Mouse (Mus musculus): ENCODE results near the gene Cytl1. TPM values are rescaled to one million over a fixed set of nuclear protein-coding genes. Genes with fewer than 3 reads are reported as not detected.

The Cytl1 gene
- 0.67 and 0.75 TPM in 2 replicates for polyA plus RNA-seq (2014; fragmentation: Nextera tagmentation; extraction: Ambion mirVana)

DNA sequence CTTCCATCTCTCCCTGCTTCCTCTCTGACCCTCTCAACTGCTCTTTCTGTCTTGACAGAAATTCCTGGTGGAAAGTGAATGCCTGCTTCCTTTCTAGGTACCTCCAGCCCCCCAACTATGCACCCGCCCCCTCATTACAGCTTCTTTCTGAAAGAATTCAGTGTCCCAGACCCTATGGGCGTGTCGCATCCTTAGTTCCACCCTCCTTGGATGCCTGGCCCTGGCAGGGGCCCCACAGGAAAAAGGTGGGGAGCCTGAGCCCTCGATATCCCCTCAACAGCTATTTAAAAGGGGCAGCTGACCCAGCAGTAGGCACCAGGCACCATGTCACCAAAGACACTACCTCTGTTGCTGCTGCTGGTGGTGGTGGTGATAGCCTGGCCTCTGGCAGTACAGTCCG is at the start of gene Cytl1:
Cytl1 (plus strand) TSS at position 296 of the 400 bp plus-strand sequence.
- H3K9ac ChIP-seq (ENCODE audit: low read length): no peak within 1 kb of the TSS
- no peak within 1 kb of the TSS for H3K4me2 ChIP-seq (ENCODE audit: low read depth, low read length, severe bottlenecking)
- no peaks in the 10 kb centered on the region for H3K36me3 ChIP-seq (ENCODE audit: control insufficient read depth, insufficient read depth, low read length)
- H3K27me3 ChIP-seq (ENCODE audit: control insufficient read depth, insufficient read depth, low read length): no peaks in the 10 kb centered on the region
- 0 out of 2 replicates have a peak, but pooled peaks have one; percentile 36 for ATAC-seq (replicated peaks; ENCODE audit: low FRiP score)
- no peak for DNase-seq (ENCODE audit: low spot score)
- no peak within 1 kb of the TSS for H3K27ac ChIP-seq (ENCODE audit: low read depth, low read length)
- no peaks in the 10 kb centered on the region for H3K9me3 ChIP-seq (ENCODE audit: control insufficient read depth, low read length)
- 31% methylated on average over 5 of the region's 5 CpGs for WGBS
- no peak within 1 kb of the TSS for H3K4me3 ChIP-seq (ENCODE audit: low read depth, low read length)
- no peaks in the 10 kb centered on the region for H3K4me1 ChIP-seq (replicated peaks; ENCODE audit: control insufficient read depth, insufficient read depth, low read length)

DNA sequence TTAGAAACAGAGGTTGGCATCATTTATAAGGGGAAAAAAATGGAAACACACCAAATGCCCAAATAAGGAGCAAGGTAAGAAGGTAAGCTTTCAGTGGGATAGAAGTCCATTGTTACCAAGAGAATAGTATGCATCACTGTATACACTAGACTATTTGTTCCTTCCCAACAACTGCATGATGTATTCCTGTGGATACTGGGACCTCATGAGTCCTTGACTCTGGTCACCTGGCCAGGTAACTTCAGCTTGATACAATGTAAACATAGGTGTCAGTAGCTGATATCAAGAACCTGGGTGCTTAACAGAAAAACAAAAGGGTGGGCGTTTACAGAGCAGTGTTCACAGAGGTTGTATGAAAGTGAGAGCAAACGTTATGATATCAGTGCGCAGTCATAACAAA is 42.6 kb upstream of the Cytl1 start:
- Histone ChIP-seq H3K36me3 (ENCODE audit: control insufficient read depth, insufficient read depth, low read length) (no peaks in the 10 kb centered on the region), H3K4me2 (ENCODE audit: low read depth, low read length, severe bottlenecking) (no peak overlapping the region)
- no peak for DNase-seq (ENCODE audit: low spot score)

DNA sequence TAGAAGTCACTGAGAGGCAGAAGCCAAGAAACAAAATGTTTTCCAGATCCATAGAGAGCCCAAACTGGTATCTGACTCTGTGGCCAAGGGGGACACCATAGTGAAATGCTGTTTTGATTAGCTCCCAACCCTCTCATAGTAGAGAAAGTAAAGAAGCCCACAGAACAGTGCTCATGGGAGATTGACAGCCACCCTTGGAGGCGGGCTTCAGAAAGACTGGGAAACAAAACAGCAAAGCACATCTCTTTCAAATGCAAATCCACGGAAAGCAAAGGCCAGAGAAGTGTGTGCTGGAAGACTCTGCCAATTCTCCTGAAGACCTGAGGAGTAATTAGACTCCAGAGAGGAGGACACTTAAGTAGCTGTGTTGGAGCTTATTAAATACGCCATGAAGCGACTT is 39.5 kb upstream of the Cytl1 start:
- 0 out of 2 replicates have a peak, but pooled peaks have one; percentile 49 for ATAC-seq (replicated peaks; ENCODE audit: low FRiP score)
- 0 out of 2 replicates have a peak overlapping the region, but pooled peaks have one; percentile 18 for H3K4me2 ChIP-seq (ENCODE audit: low read depth, low read length, severe bottlenecking)
- H3K4me3 ChIP-seq (ENCODE audit: low read depth, low read length): no peak overlapping the region
- peaks cover 4% of the 10 kb centered on the region; the same call in 1 of the 2 replicates for H3K4me1 ChIP-seq (replicated peaks; ENCODE audit: control insufficient read depth, insufficient read depth, low read length)
- H3K36me3 ChIP-seq (ENCODE audit: control insufficient read depth, insufficient read depth, low read length): no peaks in the 10 kb centered on the region
- H3K9ac ChIP-seq (ENCODE audit: low read length): no peak overlapping the region
- H3K27ac ChIP-seq (ENCODE audit: low read depth, low read length): no peak overlapping the region; the same call in 1 of the 2 replicates
- peak; percentile 44 for DNase-seq (ENCODE audit: low spot score)
- no peaks in the 10 kb centered on the region for H3K27me3 ChIP-seq (ENCODE audit: control insufficient read depth, insufficient read depth, low read length)
- WGBS: 19% methylated on average over 4 of the region's 4 CpGs
- no peaks in the 10 kb centered on the region for H3K9me3 ChIP-seq (ENCODE audit: control insufficient read depth, low read length)

More for the DNA sequence above, 42.6 kb upstream of the Cytl1 start:
- H3K4me3 ChIP-seq (ENCODE audit: low read depth, low read length): no peak overlapping the region
- H3K27ac ChIP-seq (ENCODE audit: low read depth, low read length): no peak overlapping the region
- H3K9me3 ChIP-seq (ENCODE audit: control insufficient read depth, low read length): no peaks in the 10 kb centered on the region
- H3K9ac ChIP-seq (ENCODE audit: low read length): no peak overlapping the region
- no peak for ATAC-seq (replicated peaks; ENCODE audit: low FRiP score)
- H3K4me1 ChIP-seq (replicated peaks; ENCODE audit: control insufficient read depth, insufficient read depth, low read length): peaks cover 4% of the 10 kb centered on the region; the same call in 1 of the 2 replicates
- no peaks in the 10 kb centered on the region for H3K27me3 ChIP-seq (ENCODE audit: control insufficient read depth, insufficient read depth, low read length)
- WGBS: 93% methylated on average over 3 of the region's 3 CpGs

DNA sequence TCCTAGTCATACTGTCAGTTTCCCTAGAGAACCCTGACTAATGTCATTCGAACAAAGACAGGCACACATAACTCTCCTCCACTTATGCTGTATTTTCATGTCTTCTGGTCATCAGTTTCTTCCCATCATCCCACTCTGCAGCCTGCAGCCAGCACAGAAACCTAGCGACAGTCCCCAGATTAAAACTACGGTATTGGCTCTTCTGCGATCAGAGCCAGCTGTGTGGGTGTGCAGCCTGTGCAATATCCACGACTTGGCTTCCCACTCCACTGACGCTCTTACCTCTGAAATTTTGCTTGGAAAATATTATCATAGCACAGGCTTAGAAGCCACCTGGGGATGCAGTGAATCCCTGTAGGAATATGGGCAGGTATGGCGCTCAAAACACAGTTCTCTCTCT is 38.0 kb upstream of the Cytl1 start:
- Histone ChIP-seq H3K4me2 (ENCODE audit: low read depth, low read length, severe bottlenecking) (no peak overlapping the region), H3K27ac (ENCODE audit: low read depth, low read length) (no peak overlapping the region), H3K27me3 (ENCODE audit: control insufficient read depth, insufficient read depth, low read length) (no peaks in the 10 kb centered on the region), H3K9ac (ENCODE audit: low read length) (no peak overlapping the region), H3K9me3 (ENCODE audit: control insufficient read depth, low read length) (no peaks in the 10 kb centered on the region), H3K4me3 (ENCODE audit: low read depth, low read length) (no peak overlapping the region), H3K36me3 (ENCODE audit: control insufficient read depth, insufficient read depth, low read length) (no peaks in the 10 kb centered on the region), H3K4me1 (replicated peaks; ENCODE audit: control insufficient read depth, insufficient read depth, low read length) (peaks cover 4% of the 10 kb centered on the region; the same call in 1 of the 2 replicates)
- ATAC-seq (replicated peaks; ENCODE audit: low FRiP score) (no peak), DNase-seq (ENCODE audit: low spot score) (no peak)
- WGBS: 92% methylated on average over 7 of the region's 7 CpGs

DNA sequence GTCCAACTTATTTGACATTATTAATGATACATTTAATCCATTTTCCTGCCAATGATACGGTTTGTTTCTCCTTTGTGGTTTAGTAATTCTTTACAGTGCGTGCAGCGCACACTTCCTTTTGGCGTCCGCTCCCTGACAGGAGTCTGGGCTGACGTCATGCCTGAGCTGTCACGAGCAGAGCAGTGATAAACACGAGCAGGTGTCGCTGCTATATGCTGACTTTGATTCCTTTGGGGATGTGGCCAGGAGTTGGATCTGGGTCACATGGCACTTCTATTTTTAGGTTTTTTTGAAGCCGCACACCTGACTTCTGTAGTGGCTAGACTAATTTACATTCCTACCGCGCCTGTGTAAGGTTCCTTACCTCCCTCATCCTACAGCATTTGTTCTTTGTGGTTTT is 35.6 kb upstream of the Cytl1 start:
- peaks cover 4% of the 10 kb centered on the region; the same call in 1 of the 2 replicates for H3K4me1 ChIP-seq (replicated peaks; ENCODE audit: control insufficient read depth, insufficient read depth, low read length)
- WGBS: 92% methylated on average over 12 of the region's 12 CpGs
- no peaks in the 10 kb centered on the region for H3K27me3 ChIP-seq (ENCODE audit: control insufficient read depth, insufficient read depth, low read length)
- ATAC-seq (replicated peaks; ENCODE audit: low FRiP score): no peak
- no peaks in the 10 kb centered on the region for H3K9me3 ChIP-seq (ENCODE audit: control insufficient read depth, low read length)
- no peak for DNase-seq (ENCODE audit: low spot score)
- no peak overlapping the region for H3K4me2 ChIP-seq (ENCODE audit: low read depth, low read length, severe bottlenecking)
- H3K36me3 ChIP-seq (ENCODE audit: control insufficient read depth, insufficient read depth, low read length): no peaks in the 10 kb centered on the region
- H3K9ac ChIP-seq (ENCODE audit: low read length): no peak overlapping the region
- H3K4me3 ChIP-seq (ENCODE audit: low read depth, low read length): no peak overlapping the region
- H3K27ac ChIP-seq (ENCODE audit: low read depth, low read length): no peak overlapping the region

DNA sequence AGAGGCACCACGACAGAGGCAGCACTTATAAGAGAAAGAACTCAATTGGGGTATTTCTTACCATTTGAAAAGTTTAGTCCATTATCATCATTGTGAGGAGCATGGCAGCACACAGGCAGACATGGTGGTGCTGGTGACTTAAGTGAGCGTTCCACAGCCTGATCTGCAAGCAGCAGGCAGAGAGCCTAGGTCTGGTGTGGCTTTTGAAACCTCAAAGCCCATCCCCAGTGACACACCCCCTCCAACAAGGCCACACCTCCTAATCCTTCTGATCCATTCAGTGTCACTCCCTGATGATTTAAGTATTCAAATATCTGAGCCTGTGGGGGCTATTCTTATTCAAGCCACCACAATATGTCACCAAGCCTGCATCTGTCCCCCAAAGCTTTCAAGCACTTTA is 30.4 kb upstream of the Cytl1 start:
- Histone ChIP-seq H3K36me3 (ENCODE audit: control insufficient read depth, insufficient read depth, low read length) (no peaks in the 10 kb centered on the region), H3K4me2 (ENCODE audit: low read depth, low read length, severe bottlenecking) (no peak overlapping the region), H3K9ac (ENCODE audit: low read length) (no peak overlapping the region), H3K27ac (ENCODE audit: low read depth, low read length) (no peak overlapping the region), H3K4me1 (replicated peaks; ENCODE audit: control insufficient read depth, insufficient read depth, low read length) (no peaks in the 10 kb centered on the region), H3K4me3 (ENCODE audit: low read depth, low read length) (no peak overlapping the region), H3K9me3 (ENCODE audit: control insufficient read depth, low read length) (no peaks in the 10 kb centered on the region), H3K27me3 (ENCODE audit: control insufficient read depth, insufficient read depth, low read length) (no peaks in the 10 kb centered on the region)
- DNase-seq (ENCODE audit: low spot score) (no peak), ATAC-seq (replicated peaks; ENCODE audit: low FRiP score) (no peak)
- WGBS: 67% methylated on average over 2 of the region's 2 CpGs

DNA sequence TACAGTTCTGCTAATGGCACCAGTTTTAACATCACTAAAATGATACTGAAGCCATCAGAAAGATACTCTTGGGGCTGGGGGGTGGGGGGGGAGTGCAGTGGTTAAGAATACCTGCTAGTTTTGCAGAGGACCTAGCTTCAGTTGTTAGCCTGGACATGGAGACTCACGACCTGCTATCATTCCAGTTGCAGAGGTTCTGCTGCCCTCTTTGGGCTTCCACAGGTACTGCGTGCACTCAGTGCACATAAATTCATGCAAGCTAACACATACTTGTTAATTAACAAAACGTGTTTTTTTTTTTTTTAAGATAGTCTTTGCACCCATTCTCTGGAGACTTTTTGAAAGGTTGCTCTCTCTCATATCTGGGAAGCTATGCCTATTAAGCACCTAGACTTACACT is 27.2 kb upstream of the Cytl1 start:
- no peak for ATAC-seq (replicated peaks; ENCODE audit: low FRiP score)
- Histone ChIP-seq H3K4me1 (replicated peaks; ENCODE audit: control insufficient read depth, insufficient read depth, low read length) (no peaks in the 10 kb centered on the region), H3K9ac (ENCODE audit: low read length) (no peak overlapping the region), H3K27me3 (ENCODE audit: control insufficient read depth, insufficient read depth, low read length) (no peaks in the 10 kb centered on the region), H3K4me2 (ENCODE audit: low read depth, low read length, severe bottlenecking) (no peak overlapping the region), H3K9me3 (ENCODE audit: control insufficient read depth, low read length) (no peaks in the 10 kb centered on the region), H3K27ac (ENCODE audit: low read depth, low read length) (no peak overlapping the region), H3K4me3 (ENCODE audit: low read depth, low read length) (no peak overlapping the region), H3K36me3 (ENCODE audit: control insufficient read depth, insufficient read depth, low read length) (no peaks in the 10 kb centered on the region)
- no peak for DNase-seq (ENCODE audit: low spot score)
- 59% methylated on average over 3 of the region's 3 CpGs for WGBS

DNA sequence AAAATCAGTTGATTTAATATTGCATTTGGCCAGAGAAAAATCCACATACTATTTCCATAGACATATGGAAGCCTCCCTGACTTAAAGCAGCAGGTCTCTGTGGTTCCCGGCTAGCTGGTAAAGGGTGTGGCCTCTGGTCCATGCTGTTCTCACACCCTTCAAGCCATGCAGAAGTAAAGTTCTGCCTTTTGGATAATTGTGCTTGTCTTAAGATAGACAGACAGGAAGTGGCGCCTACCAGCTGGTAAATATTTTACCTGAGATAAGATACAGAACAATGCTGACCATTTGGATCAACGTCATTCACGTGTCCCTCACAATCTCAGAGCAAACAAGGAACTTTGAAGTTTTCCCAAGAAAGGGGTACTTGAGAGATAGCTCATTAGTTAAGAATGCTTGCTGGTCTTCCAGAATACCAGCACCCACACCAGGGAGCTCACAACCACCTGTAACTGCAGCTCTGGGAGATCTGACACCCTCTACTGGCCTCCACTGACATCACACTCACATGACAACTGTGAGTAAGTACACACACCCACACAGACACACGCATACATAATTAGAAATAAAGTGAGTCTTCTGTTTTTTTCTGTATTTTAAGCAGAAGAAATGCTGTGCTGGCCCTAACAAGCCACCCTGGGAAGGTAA is 25.9 kb upstream of the Cytl1 start:
- WGBS: 93% methylated on average over 5 of the region's 5 CpGs
- DNase-seq (ENCODE audit: low spot score): peak; percentile 19

More for the DNA sequence above, 25.9 kb upstream of the Cytl1 start:
- Histone ChIP-seq H3K36me3 (ENCODE audit: control insufficient read depth, insufficient read depth, low read length) (no peaks in the 10 kb centered on the region), H3K4me3 (ENCODE audit: low read depth, low read length) (no peak overlapping the region), H3K27me3 (ENCODE audit: control insufficient read depth, insufficient read depth, low read length) (no peaks in the 10 kb centered on the region), H3K27ac (ENCODE audit: low read depth, low read length) (no peak overlapping the region), H3K9ac (ENCODE audit: low read length) (no peak overlapping the region), H3K4me1 (replicated peaks; ENCODE audit: control insufficient read depth, insufficient read depth, low read length) (no peaks in the 10 kb centered on the region), H3K9me3 (ENCODE audit: control insufficient read depth, low read length) (no peaks in the 10 kb centered on the region), H3K4me2 (ENCODE audit: low read depth, low read length, severe bottlenecking) (no peak overlapping the region)
- no peak for ATAC-seq (replicated peaks; ENCODE audit: low FRiP score)

Data from forebrain, embryonic 11.5 days (tissue).